Mouse (Mus musculus): ENCODE measurements at regions not wholly inside any gene's neighbourhood (a gene's known extent, or its start where the extent isn't known, plus 50 kb on each side); places are given as distances from the start of the nearest gene placed in this dataset.
A peak's percentile ranks its signal among the peaks of the same experiment; 100 is the strongest.
"Not testable (repeated sequence)": the region's sequence is repeated elsewhere in the genome, so short reads cannot be mapped to it uniquely, and the experiment has no call there.

DNA sequence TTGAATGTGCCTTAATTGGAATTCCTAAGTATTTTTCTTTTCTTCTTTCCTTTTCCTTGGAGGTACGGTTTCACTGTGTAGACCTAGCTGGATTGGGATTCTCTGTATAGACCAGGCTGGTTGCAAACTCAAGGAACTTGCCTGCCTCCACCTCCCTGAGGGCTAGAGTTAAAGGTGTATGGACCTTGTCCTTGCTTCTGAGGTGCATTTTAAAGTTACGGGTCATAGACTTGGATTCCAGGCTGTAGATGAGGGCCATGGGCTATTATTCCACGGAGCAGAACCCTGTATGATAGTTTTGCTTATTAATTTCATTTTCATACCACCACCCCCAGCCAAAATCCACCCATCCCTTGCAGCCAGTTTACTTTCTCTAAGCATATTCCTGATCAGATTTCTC is 50.7 kb upstream of the Wdr26 start:
- DNase-seq: no peak

DNA sequence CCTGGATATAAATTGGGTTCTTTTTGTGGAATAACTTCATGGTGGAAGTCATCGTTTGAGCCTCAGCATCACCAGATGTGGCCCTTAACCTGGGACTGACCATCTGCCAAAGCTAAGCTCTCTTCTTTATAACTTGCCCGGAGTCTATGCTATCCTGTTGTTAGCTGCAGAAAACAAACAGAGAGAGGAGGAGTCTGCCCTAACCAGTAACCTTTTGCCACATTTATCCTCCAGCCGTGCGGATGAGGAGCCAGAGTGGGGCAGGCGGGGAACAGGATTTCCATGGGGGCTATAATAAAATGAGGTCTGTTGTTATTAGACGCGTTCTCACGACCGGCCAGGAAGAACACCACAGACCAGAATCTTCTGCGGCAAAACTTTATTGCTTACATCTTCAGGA is 51.4 kb upstream of the Wdr26 start:
- no peak for DNase-seq

DNA sequence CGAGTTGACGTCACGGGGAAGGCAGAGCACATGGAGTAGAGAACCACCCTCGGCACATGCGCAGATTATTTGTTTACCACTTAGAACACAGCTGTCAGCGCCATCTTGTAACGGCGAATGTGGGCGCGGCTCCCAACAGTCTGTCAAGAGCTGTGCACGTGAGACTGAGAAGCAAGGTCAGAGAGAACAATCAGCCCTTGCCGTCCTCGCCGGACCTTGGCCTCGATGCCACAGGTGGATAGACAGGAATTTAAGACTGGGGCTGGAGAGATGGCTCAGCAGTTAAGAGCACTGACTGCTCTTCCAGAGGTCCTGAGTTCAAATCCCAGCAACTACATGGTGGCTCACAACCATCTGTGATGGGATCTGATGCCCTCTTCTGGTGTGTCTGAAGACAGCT is 58.7 kb upstream of the Wdr26 start:
- not testable (repeated sequence) for DNase-seq

DNA sequence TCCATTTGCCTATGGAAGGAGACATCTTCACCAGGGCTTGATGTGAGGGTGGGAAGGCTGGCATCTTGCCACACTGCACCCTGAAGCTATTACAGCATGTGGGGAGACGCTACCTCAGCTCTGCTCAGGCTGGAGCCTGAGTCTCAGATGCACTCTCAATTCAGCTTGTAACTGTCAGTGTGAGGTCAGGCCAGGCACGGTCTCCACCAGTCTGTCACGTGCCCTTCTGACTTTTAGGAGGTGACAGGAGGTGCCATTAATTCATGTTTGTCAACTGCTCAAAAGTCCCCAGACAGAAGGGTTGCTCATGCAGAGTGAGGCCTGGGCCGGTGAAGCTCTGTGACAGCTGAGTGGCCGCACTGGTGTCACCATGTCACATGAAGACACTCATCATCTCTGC is 59.4 kb upstream of the Wdr26 start:
- no peak for DNase-seq

DNA sequence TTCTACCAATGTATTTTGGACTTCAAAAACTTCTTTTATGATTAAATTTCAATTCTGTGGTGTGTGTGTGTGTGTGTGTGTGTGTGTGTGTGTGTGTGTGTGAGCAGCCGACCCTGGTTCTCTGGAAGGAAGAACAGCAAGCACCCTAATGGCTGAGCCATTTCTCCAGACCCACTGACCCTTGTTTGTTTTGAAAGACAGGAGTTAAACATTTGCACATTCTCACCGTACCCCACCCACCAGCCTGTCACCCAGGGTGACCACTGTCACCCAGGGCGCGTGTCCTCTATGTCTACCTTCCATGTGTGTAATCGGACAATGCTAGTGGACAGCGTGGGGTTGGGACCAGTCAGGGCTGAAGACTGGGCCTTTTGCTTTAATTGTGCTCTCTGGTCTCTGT is 60.0 kb upstream of the Wdr26 start:
- no peak for DNase-seq

DNA sequence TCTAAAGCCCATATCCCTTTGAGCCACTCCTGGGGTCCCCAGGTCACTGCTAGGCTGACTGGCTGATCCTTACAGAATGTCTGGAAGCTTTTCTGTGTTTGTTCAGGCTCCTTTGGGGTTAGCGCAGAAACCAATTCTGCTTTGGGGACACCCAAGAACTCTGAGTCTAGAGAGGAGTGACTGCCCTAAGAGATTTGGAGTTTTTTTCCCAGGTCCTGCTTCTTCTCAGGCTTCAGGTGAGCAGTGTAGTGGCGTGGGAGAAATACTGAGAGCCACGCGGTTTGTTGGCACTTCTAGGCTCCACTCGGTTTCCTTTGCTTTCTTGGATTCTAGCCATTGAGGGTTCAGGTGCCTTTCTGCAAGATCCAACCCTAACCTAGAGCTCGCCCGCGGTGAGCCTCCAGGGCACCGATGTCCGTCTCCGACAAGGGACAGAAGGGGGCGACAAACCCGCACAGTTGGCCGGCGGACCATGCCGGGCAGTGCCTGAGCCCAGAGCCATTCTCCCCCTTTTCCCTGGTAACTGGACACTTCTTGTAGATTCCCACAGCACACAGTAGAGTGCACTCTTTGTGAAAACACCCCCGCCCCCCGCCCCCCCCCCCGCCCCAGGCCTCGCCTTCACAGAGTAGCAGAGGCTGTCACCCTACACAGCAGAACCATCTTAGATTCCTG is 61.0 kb upstream of the Wdr26 start:
- peak; percentile 81 to 89 for DNase-seq

DNA sequence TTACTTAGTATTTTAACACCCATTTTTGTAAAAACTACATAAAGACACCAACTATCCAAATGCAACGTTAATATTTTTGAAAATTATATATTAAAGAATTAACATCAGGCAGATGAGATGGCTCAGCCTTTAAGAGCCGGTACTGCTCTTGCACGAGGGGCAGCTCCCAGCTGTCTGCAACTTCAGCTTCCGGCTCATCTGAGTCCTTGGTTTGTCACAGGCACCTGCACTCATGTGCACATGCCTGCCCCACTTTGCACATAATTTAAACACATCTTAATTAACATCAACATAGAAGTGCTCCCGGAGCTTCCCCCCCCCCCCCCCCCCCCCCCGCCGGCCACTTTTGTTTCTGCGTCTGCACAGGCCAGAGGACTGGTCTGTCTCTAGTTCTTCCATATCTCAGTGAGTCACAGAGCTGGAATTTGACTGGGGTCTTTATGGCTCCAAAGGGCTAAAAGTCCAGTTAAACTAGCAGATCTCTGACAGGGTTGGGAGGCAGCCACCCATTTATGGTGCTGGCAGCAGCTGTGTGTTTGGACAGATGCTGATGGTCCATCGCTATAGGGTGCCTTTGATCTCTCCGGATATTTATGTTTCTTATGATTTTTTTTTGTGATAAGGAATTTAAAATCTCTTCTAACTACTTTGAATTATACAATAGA is 61.9 kb upstream of the Wdr26 start:
- no peak for DNase-seq

DNA sequence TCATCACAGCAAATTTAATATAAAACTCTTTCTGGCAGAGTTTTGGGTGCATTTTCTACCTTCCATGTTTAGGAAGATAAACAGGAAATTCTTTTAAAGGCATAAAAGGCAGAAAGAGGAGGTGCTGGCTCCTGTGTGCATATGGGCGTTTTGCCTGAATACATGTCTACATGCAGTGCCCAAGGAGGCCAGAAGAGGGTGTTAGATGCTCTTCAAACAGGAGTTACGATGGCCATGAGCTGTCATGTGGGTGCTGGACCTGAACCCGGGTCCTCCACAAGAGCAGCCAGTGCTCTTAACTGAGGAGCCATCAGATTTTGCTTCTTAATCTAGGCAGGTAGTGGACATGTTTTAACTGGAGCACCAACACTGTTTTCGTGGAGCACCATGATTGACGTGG is 69.0 kb upstream of the Wdr26 start:
- no peak for DNase-seq

DNA sequence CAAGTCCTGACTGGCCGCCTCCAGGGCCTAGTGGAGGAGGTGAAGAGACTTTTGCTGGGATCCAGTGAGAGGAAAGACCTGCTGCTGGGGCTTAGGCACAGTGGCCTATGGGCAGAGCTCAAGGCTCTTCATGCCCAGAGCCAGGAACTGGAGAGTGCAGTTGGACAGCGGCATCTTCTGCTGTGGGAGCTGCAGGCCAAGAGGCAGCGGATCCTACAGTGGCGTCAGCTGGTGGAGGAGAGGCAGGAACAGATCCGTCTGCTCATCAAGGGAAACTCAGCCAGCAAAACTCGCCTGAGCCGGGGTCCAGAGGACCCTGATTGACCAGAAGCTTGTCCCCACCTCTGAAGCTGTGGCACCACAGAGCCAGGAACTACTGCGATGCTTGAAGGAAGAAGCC is 69.4 kb upstream of the Cnih3 start:
- DNase-seq: not testable (repeated sequence)

DNA sequence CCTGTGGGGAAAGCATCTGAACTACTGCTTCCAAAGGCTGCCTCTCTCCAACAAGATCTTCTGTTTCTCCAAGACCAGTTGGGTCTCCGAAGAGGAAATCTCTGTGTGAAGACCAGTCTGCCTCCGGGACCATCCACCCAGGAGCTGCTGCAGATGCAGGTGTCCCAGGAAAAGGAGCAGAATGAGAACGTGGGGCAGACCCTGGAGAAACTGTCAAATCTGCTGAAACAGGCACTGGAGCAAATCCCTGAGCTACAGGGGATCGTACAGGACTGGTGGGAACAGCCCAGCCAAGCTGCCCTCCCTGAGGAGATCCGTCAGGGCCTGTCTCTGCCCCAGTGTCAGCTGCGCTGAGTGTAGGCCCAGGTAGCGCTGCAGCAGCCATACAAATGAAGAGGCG is 68.9 kb upstream of the Cnih3 start:
- DNase-seq: not testable (repeated sequence)

DNA sequence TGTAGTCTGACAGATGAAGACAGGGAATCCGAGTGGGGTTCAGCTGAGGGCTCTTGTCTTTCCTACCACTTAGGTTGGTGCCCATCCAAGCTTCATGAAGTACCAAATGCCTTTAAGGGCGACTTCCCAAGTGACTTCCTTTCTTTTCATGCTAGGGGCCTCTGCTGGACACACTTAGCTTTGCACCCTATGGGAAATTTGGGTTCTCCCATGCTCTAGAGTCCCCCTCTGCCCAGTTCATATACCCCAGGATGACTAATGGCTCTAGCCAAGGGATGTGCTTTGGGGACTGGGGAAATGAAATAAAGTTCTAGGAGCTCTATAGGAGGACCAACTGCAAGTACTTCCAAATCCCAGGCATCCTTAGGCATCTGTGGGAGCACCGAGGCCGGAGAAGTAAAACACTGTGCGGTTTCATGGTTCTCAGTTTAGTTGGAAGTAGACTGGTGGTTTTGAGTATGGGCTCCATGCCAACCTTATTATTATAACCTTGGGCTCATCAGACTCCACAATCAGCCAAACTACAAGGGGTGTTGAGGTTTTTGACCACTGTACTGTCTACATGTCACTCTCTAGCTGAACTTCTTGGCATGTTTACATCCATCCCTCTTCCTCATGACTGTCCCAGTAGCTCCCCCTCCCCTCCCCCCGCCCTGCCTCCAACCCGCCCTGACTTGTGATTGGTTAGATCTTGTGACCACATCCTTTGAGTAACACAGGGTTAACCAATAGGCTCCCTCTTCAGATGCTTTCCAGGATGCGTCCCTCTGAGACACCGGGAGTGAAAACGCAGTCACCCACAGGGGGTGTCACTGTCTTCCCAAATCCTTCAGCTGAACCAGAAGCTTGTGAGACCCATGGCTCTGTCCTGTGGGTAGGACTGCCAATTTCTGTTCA is 67.9 kb upstream of the Cnih3 start:
- DNase-seq: no peak

DNA sequence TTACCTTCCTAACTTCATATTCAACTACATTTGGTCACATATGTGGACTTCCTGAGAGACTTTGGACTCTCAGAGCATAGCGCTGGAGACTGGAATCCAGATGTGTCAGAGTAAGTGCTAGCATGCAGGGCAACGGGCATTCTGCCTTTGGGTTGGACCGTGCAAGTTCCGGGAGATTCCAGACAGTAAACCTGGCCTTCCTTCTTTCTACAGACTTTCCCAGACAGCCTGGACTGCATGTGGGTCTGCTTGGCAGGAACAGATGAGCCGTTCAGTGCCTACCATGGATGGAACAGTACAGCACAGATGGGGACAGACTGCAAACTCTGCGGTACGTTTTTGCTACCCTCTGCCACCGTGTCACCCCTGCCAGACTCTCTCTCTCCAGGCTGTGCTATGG is 66.8 kb upstream of the Cnih3 start:
- no peak for DNase-seq

DNA sequence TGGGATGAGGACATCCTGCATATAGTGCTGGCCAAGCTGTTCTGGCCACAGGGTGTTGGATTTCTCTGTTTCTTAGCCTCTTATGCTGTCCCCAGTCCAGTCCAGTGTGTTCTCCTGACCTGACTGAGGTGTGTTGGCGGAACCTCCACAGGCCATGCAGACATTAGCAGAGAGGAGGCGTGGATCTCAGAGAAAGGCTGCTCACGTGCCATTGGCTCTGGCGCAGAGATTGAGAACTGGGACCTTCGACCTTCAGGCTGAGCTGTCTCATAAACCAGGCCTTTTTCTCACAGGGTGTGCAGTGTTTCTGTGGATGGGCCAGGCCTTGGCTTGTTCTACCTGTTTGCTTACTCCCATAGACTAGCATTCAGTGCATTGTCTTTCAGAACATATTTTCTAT is 66.3 kb upstream of the Cnih3 start:
- DNase-seq: no peak

DNA sequence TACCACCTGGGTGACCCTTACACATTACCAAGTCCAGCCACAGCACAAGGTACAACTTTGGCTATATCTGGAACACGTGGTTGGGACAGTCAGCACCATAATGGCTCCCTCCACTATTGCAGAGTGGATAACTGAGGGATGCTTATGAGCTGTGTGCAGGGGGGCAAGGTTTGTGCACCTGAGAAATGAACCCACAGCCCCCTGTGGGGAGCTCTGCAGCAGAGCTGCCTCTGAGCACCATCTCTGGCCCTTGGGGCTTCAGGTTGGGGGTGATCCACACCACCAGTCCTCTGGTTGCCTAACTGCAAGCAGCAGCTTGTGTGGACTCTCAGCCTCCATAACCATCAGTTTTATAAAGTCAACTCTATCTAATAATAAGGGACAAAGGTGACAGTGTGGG is 65.3 kb upstream of the Cnih3 start:
- DNase-seq: no peak

DNA sequence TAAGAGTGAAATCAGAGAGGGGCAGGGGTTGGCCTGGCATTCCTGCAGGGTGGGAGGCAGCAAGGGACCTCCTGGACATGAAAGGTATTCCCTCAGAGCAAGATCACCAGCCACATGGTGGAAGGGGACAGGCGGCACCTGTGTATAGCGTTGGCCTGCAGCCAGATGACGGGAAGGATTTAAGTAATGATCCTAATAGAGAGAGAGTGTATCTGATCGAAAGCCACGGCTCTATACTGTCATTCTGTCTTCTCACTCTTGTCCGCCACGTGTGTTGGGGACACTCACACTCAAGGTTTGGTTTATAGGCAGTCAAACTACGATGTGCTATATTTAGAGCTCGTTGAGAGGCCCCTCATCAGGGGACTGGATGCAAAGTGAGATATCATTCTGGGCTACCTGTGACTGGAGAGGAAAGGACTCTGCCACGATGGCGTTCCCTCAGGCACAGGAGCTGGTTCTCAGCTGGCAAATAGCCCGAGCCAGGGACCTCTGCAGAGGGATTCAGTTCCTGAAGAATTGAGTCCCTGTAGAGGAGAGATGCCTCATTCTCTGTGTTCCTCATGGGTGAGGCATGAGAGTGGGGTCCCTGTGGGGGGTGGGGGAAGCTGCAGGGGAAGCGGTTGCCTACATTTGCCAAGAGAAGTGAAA is 62.9 kb upstream of the Cnih3 start:
- no peak for DNase-seq

DNA sequence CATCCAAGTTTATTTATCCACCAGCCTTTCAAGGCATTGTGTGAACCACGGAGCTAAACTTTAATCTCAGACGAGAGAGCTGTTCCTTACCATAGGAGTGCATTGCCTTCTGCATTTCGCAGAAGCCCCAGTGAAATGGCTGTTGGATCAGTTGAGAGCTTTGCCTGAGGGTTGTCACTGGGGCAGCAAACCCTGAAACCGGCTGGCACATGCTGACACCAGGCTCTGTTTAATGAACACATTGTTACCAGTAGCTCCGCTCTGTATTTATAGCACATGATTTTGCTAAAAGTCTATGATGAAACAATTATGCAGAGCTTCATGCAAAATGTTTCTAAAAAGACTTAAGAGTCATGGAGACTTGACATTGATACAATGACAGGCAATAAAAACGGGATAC is 61.2 kb upstream of the Cnih3 start:
- DNase-seq: no peak

DNA sequence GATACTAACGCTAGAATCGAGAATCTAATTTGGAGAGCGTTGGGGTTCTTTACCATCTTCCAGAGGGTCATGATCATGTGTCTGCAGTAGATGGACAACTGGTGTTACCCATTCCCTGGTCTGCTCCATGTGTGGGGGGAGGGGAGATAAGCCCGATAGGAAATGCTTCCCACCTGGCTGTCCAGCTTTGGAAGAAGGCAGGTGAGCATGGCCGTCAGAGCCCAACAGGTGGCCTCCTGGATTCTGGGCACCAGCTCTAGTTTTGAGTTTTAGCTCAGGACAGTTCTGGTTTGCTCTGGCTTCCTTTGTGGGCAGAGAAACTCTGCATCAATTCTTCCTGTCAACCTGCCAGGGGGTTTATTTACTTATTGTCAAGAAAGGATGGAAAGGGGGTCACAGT is 60.5 kb upstream of the Cnih3 start:
- DNase-seq: no peak

DNA sequence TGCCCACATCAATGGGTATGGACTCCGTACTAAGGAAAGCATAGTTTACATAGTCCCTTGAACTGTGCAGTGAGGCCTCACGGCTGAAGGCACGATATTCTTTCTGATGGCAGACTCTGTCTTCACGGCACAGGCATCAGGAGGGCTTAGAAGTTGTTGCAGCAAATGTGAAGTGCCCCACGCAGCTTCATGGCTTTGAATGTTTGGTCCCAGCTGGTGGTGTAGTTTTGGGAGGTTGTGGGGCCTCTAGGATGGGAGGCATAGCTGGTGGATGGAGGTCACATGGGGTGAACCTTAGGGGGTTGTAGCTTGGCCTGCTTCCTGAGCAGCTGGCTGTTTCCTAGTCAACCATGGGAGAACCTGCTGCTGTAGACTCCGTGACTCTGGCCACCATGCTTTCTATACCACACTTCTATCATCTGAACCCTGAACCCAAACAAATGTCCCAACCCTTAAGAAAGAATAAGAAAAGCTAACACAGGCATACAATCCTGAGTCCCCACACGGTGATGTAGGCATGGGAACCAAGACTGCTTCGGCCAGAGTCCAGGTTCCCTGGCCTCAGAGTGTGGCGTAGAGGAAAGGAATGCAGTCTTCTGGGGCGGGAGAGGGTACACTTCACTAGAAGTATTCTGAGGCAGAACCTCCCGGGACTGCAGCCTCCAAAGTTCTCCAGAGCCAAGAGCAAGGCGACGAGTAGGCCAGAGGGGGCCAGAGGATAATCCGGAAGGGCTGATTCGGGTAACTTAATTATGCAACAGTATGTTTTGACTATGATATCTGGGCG is 59.2 kb upstream of the Cnih3 start:
- DNase-seq: no peak

DNA sequence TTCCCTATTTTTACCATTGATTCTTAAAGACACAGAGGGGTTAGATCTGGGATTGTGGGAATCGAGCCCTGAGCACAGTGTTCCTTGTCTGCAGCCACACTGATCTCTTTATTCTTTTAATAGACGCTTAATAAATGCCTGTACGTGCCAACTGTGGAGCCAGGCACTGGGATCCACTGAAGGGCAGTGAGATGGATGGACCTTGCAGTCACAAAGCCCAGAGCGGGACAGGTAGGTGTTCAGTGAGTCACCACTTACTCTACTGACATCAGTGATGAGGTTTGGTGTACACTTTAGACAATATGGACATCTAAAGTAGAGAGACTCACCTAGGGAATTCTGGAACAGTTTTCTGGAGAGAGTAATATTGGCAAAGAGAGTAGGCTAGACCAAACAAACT is 56.8 kb upstream of the Cnih3 start:
- DNase-seq: no peak

DNA sequence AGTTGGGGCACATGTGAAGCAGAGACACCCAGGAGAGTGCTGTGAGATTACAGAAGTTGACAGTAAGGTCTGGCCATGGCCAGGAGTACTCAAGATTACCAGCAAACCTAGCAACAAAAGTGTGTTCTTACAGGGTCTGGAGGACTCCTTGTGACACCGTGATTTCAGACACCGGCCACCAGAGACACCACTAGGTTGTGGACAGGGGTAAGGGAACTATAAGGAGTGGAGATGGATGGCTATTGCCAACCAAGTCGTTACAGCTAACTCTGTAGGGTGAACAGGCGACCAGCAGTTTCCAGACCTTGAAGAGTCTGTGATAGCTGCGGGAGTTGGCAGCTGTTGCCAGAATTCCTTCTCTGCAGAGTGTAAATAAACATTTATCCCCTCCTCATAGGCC is 54.4 kb upstream of the Cnih3 start:
- no peak for DNase-seq

DNA sequence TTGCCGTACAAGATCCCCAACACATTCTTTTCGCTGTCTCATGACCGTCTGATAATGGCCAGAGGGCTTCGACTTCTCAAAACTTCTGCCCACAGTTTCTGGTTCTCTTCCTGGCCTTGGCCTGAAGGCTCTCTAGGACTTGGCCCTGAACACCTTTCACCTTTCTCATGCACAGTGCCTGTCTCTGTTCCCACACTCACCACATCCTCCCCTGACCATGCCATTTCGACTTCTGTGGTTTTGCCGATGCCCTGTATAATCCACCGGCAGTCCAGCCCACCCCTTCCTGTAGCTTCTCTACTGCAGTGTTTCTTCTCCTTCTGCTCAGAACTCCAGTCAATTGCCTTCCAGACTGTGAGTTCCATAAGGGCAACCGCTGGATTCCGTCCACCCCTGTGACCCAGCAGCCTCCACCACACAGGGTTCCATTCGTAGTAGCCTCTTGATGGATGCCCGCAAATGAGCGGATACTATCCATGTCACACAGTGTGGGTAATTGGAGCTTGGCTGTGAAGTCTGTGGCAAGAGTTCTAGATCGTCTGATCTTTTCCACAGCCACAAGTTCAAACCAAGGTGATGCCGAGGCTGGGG is 53.3 kb upstream of the Cnih3 start:
- no peak for DNase-seq

DNA sequence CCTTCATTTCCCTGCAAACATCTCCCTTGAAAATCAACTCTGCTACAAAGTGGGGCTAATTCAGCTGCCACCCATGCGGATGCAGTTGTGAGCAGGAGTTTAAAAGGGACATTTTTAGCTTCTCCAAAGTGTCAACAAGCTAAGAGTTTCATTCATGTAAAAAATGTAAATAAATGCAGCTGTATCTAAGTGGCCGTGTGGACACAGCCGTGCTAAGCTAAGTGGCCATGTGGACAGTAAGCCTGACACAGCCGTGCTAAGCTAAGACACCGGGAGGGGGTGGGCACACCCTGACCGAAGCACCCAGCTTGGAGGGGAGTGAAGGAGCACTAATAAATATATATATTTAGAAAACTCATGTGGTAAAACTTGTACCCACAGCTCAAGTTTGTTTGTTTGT is 52.6 kb upstream of the Cnih3 start:
- DNase-seq: no peak

All from lung, postnatal 4 days (tissue).